Comparison of ENCODE assay signal across 17 mouse cellular contexts in genomic region chr19:40693201-40693600, GRCm38 (mm10). TPM values are rescaled to one million over a fixed set of nuclear protein-coding genes. Genes with fewer than 3 reads are reported as not detected.
A peak's percentile ranks its signal among the peaks of the same experiment; 100 is the strongest.
DNase-seq lines count a peak whose midpoint lies in the region; ATAC-seq and TF ChIP-seq lines count a peak whose summit lies in the region.
"Had no signal": no experiment of that assay in that cellular context is flagged by ENCODE, and none has a peak within 500 bp of the region (broad histone marks: within the 10 kb centered on the region; RNA-seq: fewer than 3 reads in every experiment).

No protein-coding gene starts in this region.

- no peak for TF ChIP-seq CTCF in gastrocnemius, adult 2 months (IDR thresholded peaks at IDR 0.05)

- intact Hi-C loops in gastrocnemius, adult 2 months (cut with DNase I), result no loop called here
- intact Hi-C loops in left cerebral cortex, postnatal 14 days (cut with DNase I), result no loop called here

- peak overlapping the region; percentile 59; the same call in 1 of the 2 replicates for H3K27ac ChIP-seq in gastrocnemius, adult 2 months
- H3K27ac ChIP-seq: hindbrain, embryonic 13.5 days; midbrain, embryonic 10.5 days; neural tube, embryonic 15.5 days had no signal

- 0 out of 2 replicates have a peak, but pooled peaks have one; percentile 6 for ATAC-seq in erythroid progenitor cell, adult 5-6 weeks (replicated peaks; ENCODE audit: low FRiP score, poor library complexity, severe bottlenecking)
- peak; percentile 43 for ATAC-seq in neutrophil, adult 5-6 weeks (ENCODE audit: extremely low read depth, insufficient number of reproducible peaks, low FRiP score, poor library complexity, severe bottlenecking)
- ATAC-seq: activated CD4-positive, CD25-positive, alpha-beta regulatory T cell, adult 4 months; intestine, embryonic 16.5 days had no signal

- H3K4me3 ChIP-seq in gastrocnemius, adult 2 months, result no peak overlapping the region
- H3K4me3 ChIP-seq: hindbrain, embryonic 13.5 days; midbrain, embryonic 10.5 days; neural tube, embryonic 15.5 days had no signal

- DNase-seq in gastrocnemius, adult 2 months, result no peak
- no peak for DNase-seq in gastrocnemius, postnatal 4 days (ENCODE audit: low spot score in 2 of 2)
- DNase-seq in lung, postnatal 10 days, result peak; percentile 40
- DNase-seq in ovary, postnatal 36 days (ENCODE audit: low spot score), result no peak
- no peak for DNase-seq in neural tube, embryonic 10.5 days (ENCODE audit: extremely low spot score, low spot score)
- no peak for DNase-seq in left cerebral cortex, postnatal 14 days (ENCODE audit: low spot score in 2 of 2)
- DNase-seq: adrenal gland, postnatal 25 days; cerebellum, adult 11-12 months; kidney, postnatal 10 days had no signal

RNA-seq across cellular contexts. Expression of gene Cc2d2b, which starts 55.4 kb away (rescaled TPM):
- not detected for total RNA-seq in gastrocnemius, adult 2 months (2021)
- not detected for total RNA-seq in gastrocnemius, postnatal 4 days (2021)
- total RNA-seq in erythroid progenitor cell, adult 5-6 weeks (2015; ENCODE audit: low replicate concordance), result not detected in 2 replicates
- 3.0 TPM in 1 of 2 replicates, not detected in the other for total RNA-seq in erythroid progenitor cell, adult 5-6 weeks (2017; ENCODE audit: low replicate concordance)
- 1.2 and 2.7 TPM in 2 replicates for total RNA-seq in neutrophil, adult 5-6 weeks (2017)
- total RNA-seq in left cerebral cortex, postnatal 14 days (2021), result under 1 TPM; 0.15 to 0.17 TPM
- total RNA-seq: CH12.LX had no signal
